Mouse (Mus musculus): Measurements from ENCODE around the gene Nr2e1. TPM values are rescaled to one million over a fixed set of nuclear protein-coding genes. Genes with fewer than 3 reads are reported as not detected.

The Nr2e1 gene
- total and polyA plus RNA-seq, 3 experiments = not detected

DNA sequence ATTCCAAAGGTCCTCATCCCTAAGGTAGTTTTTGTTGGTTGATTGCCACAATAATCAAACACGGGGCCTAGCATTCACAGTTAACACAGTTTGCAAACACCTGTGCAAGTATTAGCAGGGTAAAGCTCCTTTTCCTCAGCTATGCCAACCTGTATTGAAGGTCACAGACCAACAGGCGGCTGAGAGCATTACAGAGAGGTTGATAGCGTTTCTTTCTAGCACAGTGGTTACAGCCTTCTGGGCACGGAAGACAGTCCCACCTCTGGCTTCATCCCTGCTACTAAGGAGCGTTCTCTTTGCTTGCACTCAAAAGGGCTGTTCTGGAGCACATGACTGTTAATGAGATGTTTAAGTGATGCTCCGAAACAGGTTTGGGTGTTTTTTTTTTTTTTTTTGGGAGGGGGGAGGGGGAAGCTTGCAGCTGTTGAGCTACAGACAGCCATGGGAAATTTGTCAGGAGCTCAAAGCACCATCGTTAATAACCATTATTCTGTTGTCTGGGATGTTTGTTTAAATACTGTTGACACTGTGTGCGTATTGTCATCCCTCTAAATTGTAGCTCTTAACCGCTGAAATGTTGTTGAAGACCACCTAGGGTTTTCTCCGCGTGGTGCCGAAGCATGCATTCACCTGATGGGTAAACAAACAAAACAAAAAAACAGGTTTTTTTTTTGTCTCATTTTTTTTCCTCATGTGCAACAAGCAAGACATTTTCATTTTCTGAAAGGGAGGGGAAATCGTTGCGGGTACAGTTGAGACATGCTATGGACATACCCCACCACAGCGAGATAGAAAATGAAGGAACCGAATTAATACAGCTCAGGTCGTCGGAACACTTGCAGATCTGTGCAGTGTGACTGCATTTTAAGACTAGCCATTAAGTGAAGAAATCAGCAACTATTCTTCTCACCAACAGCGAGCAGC is 7.1 kb upstream of the Nr2e1 start:
- Histone ChIP-seq H3K27ac (ENCODE audit: control insufficient read depth, low read depth, low read length) (no peak overlapping the region), H3K36me3 (ENCODE audit: control insufficient read depth in 1 of 2, insufficient read depth in 2 of 2, low read length in 2 of 2) (no peaks in the 10 kb centered on the region), H3K4me3 (ENCODE audit: control insufficient read depth in 1 of 2, insufficient read depth in 1 of 2, low read depth in 2 of 2, low read length in 2 of 2) (no peak overlapping the region), H3K27me3 (ENCODE audit: control insufficient read depth in 1 of 2, insufficient read depth in 2 of 2, low read length in 2 of 2) (peaks cover 0 to 5% of the 10 kb centered on the region in 2 experiments), H3K4me1 (ENCODE audit: control insufficient read depth in 1 of 2, insufficient read depth in 2 of 2, low read length in 2 of 2) (no peaks in the 10 kb centered on the region), H3K79me2 (ENCODE audit: control insufficient read depth, insufficient read depth, low read length, poor library complexity) (no peaks in the 10 kb centered on the region), H3K9me3 (replicated peaks; ENCODE audit: insufficient read depth, low read length) (no peaks in the 10 kb centered on the region), H3K9ac (ENCODE audit: control insufficient read depth, low read depth, low read length, poor library complexity, severe bottlenecking) (no peak overlapping the region)
- TF ChIP-seq ETS1 (IDR thresholded peaks at IDR 0.05; ENCODE audit: low read depth, low read length) (no peak), JUND (IDR thresholded peaks at IDR 0.05; ENCODE audit: low read depth, low read length) (no peak), SIN3A (IDR thresholded peaks at IDR 0.05; ENCODE audit: low read length) (no peak), ZMIZ1 (IDR thresholded peaks at IDR 0.05; ENCODE audit: low read depth, low read length) (no peak), MYC (IDR thresholded peaks at IDR 0.05; ENCODE audit: low read depth, low read length) (no peak), ZKSCAN1 (IDR thresholded peaks at IDR 0.05; ENCODE audit: low read depth, low read length) (no peak), MAFK (IDR thresholded peaks at IDR 0.05; ENCODE audit: borderline replicate concordance, low read depth, low read length) (no peak), POLR2AphosphoS2 (IDR thresholded peaks at IDR 0.05; ENCODE audit: low read length) (no peak), BHLHE40 (IDR thresholded peaks at IDR 0.05; ENCODE audit: borderline replicate concordance, low read depth, low read length) (no peak), ZNF384 (IDR thresholded peaks at IDR 0.05; ENCODE audit: low read depth, low read length) (no peak), MAX (IDR thresholded peaks at IDR 0.05; ENCODE audit: low read length) (no peak), MEF2A (IDR thresholded peaks at IDR 0.05; ENCODE audit: extremely low read depth, insufficient replicate concordance, low read depth, low read length, poor library complexity, severe bottlenecking) (no peak), NRF1 (IDR thresholded peaks at IDR 0.05; ENCODE audit: insufficient read depth, low read depth, low read length, poor library complexity, severe bottlenecking) (no peak), TCF12 (IDR thresholded peaks at IDR 0.05; ENCODE audit: low read depth, low read length) (no peak)
- no peak for DNase-seq (ENCODE audit: low read depth, low spot score)

DNA sequence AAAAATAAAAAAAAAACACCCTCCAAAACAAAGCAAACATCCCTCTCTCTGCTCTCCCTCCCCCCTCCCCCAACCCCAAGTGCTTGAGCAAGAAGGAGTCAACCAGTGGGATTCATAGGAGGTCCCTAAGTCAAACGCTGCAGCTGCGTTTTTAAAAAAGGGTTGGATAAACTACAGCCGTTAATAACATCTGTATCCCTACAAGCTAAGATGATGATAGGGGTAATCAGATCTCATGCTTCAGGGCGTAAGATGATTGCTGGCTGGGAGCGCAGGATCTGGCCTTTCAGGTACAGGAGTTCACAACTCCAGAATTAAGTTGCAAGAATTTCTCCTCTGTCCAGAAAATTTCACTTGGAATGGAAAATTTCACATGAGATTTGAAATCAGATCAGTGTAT is 6.1 kb upstream of the Nr2e1 start:
- Histone ChIP-seq H3K4me3 (ENCODE audit: control insufficient read depth in 1 of 2, insufficient read depth in 1 of 2, low read depth in 2 of 2, low read length in 2 of 2) (no peak overlapping the region), H3K27ac (ENCODE audit: control insufficient read depth, low read depth, low read length) (no peak overlapping the region), H3K27me3 (ENCODE audit: control insufficient read depth in 1 of 2, insufficient read depth in 2 of 2, low read length in 2 of 2) (peaks cover 0 to 5% of the 10 kb centered on the region in 2 experiments), H3K4me1 (ENCODE audit: control insufficient read depth in 1 of 2, insufficient read depth in 2 of 2, low read length in 2 of 2) (no peaks in the 10 kb centered on the region), H3K9ac (ENCODE audit: control insufficient read depth, low read depth, low read length, poor library complexity, severe bottlenecking) (no peak overlapping the region), H3K9me3 (replicated peaks; ENCODE audit: insufficient read depth, low read length) (no peaks in the 10 kb centered on the region), H3K36me3 (ENCODE audit: control insufficient read depth in 1 of 2, insufficient read depth in 2 of 2, low read length in 2 of 2) (no peaks in the 10 kb centered on the region), H3K79me2 (ENCODE audit: control insufficient read depth, insufficient read depth, low read length, poor library complexity) (no peaks in the 10 kb centered on the region)
- no peak for DNase-seq (ENCODE audit: low read depth, low spot score)
- TF ChIP-seq POLR2AphosphoS2 (IDR thresholded peaks at IDR 0.05; ENCODE audit: low read length) (no peak), MYB (IDR thresholded peaks at IDR 0.05; ENCODE audit: low read depth, low read length) (no peak), E2F4 (IDR thresholded peaks at IDR 0.05; ENCODE audit: borderline replicate concordance, low read depth, low read length) (no peak), RAD21 (IDR thresholded peaks at IDR 0.05; ENCODE audit: low read depth, low read length) (no peak), HCFC1 (IDR thresholded peaks at IDR 0.05; ENCODE audit: low read depth, low read length) (no peak), GABPA (IDR thresholded peaks at IDR 0.05; ENCODE audit: low read depth, low read length) (no peak), ZKSCAN1 (IDR thresholded peaks at IDR 0.05; ENCODE audit: low read depth, low read length) (no peak), UBTF (IDR thresholded peaks at IDR 0.05; ENCODE audit: borderline replicate concordance, insufficient read depth, low read depth, low read length) (no peak), ZNF384 (IDR thresholded peaks at IDR 0.05; ENCODE audit: low read depth, low read length) (no peak)
